Mouse (Mus musculus) megakaryocyte-erythroid progenitor cell, adult 5 weeks (primary cell): ENCODE measurements around the gene Gm10718. TPM values are rescaled to one million over a fixed set of nuclear protein-coding genes. Genes with fewer than 3 reads are reported as not detected.

Experiments used
- polyA plus RNA-seq: library from polyadenylated mRNA; stranded (reverse); fragments of >175 nt; gene quantifications from 2 replicates; pipeline ENCODE4 v1.2.3, GENCODE M21; 2012

The Gm10718 gene
- 10.9 and 17.3 TPM in 2 replicates for polyA plus RNA-seq

GRCm38 (mm10) chr9:3023312-3023984 is at the start of gene Gm10718:
TSS of gene Gm10718 (plus strand) at chr9:3023547.

DNA sequence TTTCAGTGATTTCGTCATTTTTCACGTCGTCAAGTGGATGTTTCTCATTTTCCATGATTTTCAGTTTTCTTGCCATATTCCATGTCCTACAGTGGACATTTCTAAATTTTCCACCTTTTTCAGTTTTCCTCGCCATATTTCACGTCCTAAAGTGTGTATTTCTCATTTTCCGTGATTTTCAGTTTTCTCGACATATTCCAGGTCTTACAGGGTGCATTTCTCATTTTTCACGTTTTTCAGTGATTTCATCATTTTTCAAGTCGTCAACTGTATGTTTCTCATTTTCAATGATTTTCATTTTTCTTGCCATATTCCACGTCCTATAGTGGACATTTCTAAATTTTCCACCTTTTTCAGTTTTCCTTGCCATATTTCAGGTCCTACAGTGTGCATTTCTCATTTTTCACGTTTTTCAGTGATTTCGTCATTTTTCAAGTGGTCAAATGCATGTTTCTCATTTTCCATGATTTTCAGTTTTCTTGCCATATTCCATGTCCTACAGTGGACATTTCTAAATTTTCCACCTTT is 22.8 kb upstream of the Gm10718 start, which contains the start of gene Gm10722:
TSS of gene Gm10722 (plus strand) at position 478 of the 528 bp plus-strand sequence.

DNA sequence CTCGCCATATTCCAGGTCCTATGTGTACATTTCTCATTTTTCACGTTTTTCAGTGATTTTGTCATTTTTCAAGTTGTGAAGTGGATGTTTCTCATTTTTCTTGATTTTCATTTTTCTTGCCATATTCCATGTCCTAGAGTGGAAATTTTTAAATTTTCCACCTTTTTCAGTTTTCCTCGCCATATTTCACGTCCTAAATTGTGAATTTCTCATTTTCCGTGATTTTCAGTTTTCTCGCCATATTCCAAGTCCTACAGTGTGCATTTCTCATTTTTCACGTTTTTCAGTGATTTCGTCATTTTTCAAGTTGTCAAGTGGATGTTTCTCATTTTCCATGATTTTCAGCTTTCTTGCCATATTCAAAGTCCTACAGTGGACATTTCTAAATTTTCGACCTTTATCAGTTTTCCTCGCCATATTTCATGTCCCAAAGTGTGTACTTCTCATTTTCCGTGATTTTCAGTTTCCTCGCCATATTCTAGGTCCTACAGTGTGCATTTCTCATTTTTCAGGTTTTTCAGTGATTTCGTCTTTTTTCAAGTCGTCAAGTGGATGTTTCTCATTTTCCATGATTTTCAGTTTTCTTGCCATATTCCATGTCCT is 20.5 kb upstream of the Gm10718 start, which contains the start of gene Gm11168:
TSS of gene Gm11168 (plus strand) at position 553 of the 603 bp plus-strand sequence.

DNA sequence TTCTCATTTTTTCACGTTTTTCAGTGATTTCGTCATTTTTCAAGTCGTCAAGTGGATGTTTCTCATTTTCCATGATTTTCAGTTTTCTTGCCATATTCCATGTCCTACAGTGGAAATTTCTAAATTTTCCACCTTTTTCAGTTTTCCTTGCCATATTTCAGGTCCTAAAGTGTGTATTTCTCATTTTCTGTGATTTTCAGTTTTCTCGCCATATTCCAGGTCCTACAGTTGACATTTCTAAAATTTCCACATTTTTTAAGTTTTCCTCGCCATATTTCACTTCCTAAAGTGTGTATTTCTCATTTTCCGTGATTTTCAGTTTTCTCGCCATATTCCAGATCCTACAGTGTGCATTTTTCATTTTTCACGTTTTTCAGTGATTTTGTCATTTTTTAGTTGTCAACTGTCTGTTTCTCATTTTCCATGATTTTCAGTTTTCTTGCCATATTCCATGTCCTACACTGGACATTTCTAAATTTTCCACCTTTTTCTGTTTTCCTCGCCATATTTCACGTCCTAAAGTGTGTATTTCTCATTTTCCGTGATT is 10.5 kb upstream of the Gm10718 start, which contains the start of gene Gm10721:
TSS of gene Gm10721 (plus strand) at position 408 of the 547 bp plus-strand sequence.

GRCm38 (mm10) chr9:3015354-3015753 is 8.0 kb upstream of the Gm10718 start, which contains the start of gene Gm10720:
TSS of gene Gm10720 (plus strand) at chr9:3015654.

DNA sequence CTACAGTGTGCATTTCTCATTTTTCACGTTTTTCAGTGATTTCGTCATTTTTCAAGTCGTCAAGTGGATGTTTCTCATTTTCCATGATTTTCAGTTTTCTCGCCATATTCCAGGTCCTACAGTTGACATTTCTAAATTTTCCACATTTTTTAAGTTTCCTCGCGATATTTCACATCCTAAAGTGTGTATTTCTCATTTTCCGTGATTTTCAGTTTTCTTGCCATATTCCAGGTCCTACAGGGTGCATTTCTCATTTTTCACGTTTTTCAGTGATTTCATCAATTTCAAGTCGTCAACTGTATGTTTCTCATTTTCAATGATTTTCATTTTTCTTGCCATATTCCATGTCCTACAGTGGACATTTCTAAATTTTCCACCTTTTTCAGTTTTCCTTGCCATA is 6.2 kb upstream of the Gm10718 start, which contains the start of gene Gm10719:
TSS of gene Gm10719 (plus strand) at position 301 of the 400 bp plus-strand sequence.

GRCm38 (mm10) chr9:3024912-3025467 is 1.6 kb downstream of the Gm10718 start, which contains the start of gene Gm10717:
TSS of gene Gm10717 (plus strand) at chr9:3025417.

GRCm38 (mm10) chr9:3034299-3034698 is 11.0 kb downstream of the Gm10718 start, which contains the start of gene Gm17535:
TSS of gene Gm17535 (plus strand) at chr9:3034599.

GRCm38 (mm10) chr9:3036577-3036976 is 13.2 kb downstream of the Gm10718 start, which contains the start of gene Gm10715:
TSS of gene Gm10715 (plus strand) at chr9:3036877.

Other genes with a start within 250 kb of the Gm10718 start
- gene Gm10722, start 22.6 kb upstream of the Gm10718 start, polyA plus RNA-seq, result 0.52 TPM in 1 of 2 replicates, not detected in the other
- gene Gm11168, start 20.2 kb upstream of the Gm10718 start, polyA plus RNA-seq, result 0.34 and 1.7 TPM in 2 replicates
- 0.89 and 1.3 TPM in 2 replicates for gene Gm10721, start 10.4 kb upstream of the Gm10718 start, polyA plus RNA-seq
- gene Gm10720, start 7.9 kb upstream of the Gm10718 start, polyA plus RNA-seq, result 0.16 TPM in 1 of 2 replicates, not detected in the other
- gene Gm10719, start 6.1 kb upstream of the Gm10718 start, polyA plus RNA-seq, result 4.6 and 9.5 TPM in 2 replicates
- 0.82 and 1.9 TPM in 2 replicates for gene Gm10717, start 1.9 kb downstream of the Gm10718 start, polyA plus RNA-seq
- gene Gm17535, start 11.1 kb downstream of the Gm10718 start, polyA plus RNA-seq, result 0.11 TPM in 1 of 2 replicates, not detected in the other
- gene Gm10715, start 13.3 kb downstream of the Gm10718 start, polyA plus RNA-seq, result not detected in 2 replicates